Mouse (Mus musculus) liver, adult 2 months (tissue): ENCODE measurements around the gene Pbx3.

Experiments
- CTCF ChIP-seq: fragments of 200-500 bp; IDR thresholded peaks from 2 replicates; pipeline ENCODE4 v1.5.1; 2011; ENCODE audit warnings: low read depth, low read length, control low read depth
- POLR2A ChIP-seq: fragments of 200-500 bp; IDR thresholded peaks from 2 replicates; pipeline ENCODE4 v1.6.1; 2011; ENCODE audit warnings: low read length, control low read depth; ENCODE audit not compliant: insufficient read depth; ENCODE audit errors: extremely low read depth

- no peak for TF ChIP-seq POLR2A
- TF ChIP-seq CTCF: no peak
These were observed 5.9 kb downstream of the Pbx3 start for GRCm38 (mm10) chr2:34367024-34367423.
